ENCODE assay signal across 9 mouse cellular contexts in genomic region chr4:106436475-106436874, GRCm38 (mm10). TPM values are rescaled to one million over a fixed set of nuclear protein-coding genes. Genes with fewer than 3 reads are reported as not detected.
DNase-seq lines count a peak whose midpoint lies in the region; ATAC-seq and TF ChIP-seq lines count a peak whose summit lies in the region.
"Had no signal": no experiment of that assay in that cellular context is flagged by ENCODE, and none has a peak within 500 bp of the region (broad histone marks: within the 10 kb centered on the region; RNA-seq: fewer than 3 reads in every experiment).

No protein-coding gene starts in this region.

- no peaks in the 10 kb centered on the region for H3K79me3 ChIP-seq in C2C12 (ENCODE audit: low read depth)

- H3K4me1 ChIP-seq in intestine, postnatal 0 days (replicated peaks; ENCODE audit: control insufficient read depth, insufficient read depth, low read length): no peaks in the 10 kb centered on the region
- H3K4me1 ChIP-seq in intestine, embryonic 15.5 days (replicated peaks): no peaks in the 10 kb centered on the region
- H3K4me1 ChIP-seq in forebrain, embryonic 16.5 days (replicated peaks; ENCODE audit: control insufficient read depth, insufficient read depth, low read length): no peaks in the 10 kb centered on the region
- H3K4me1 ChIP-seq: embryonic facial prominence, embryonic 15.5 days had no signal

- DNase-seq in WW6 (ENCODE audit: low read depth, low spot score): peak; percentile 24
- no peak for DNase-seq in frontal cortex, postnatal 25 days (ENCODE audit: low spot score in 2 of 2)
- DNase-seq in layer of hippocampus, postnatal 36 days: no peak
- DNase-seq in ovary, postnatal 36 days (ENCODE audit: low spot score): no peak

- TF ChIP-seq CTCF in intestine, postnatal 0 days (IDR thresholded peaks at IDR 0.05; ENCODE audit: low read depth): peak; percentile 86
- peak; percentile 14 for TF ChIP-seq CTCF in C2C12 (IDR thresholded peaks at IDR 0.05; ENCODE audit: control insufficient read depth, insufficient read depth, insufficient read length)

- H3ac ChIP-seq in C2C12 (ENCODE audit: control insufficient read depth, insufficient read length, low read depth): no peak overlapping the region

- peaks cover 72% of the 10 kb centered on the region for H3K36me3 ChIP-seq in intestine, postnatal 0 days (ENCODE audit: control insufficient read depth, insufficient read depth)
- H3K36me3 ChIP-seq in intestine, embryonic 15.5 days: peaks cover 36% of the 10 kb centered on the region
- peaks cover 74% of the 10 kb centered on the region for H3K36me3 ChIP-seq in C2C12 (ENCODE audit: control insufficient read depth, insufficient read depth)
- peaks cover 28% of the 10 kb centered on the region for H3K36me3 ChIP-seq in forebrain, embryonic 16.5 days (ENCODE audit: control insufficient read depth, insufficient read depth)

- no peak overlapping the region for H3K4me2 ChIP-seq in intestine, postnatal 0 days (replicated peaks; ENCODE audit: low read depth)
- no peak overlapping the region for H3K4me2 ChIP-seq in intestine, embryonic 15.5 days (replicated peaks)
- H3K4me2 ChIP-seq in forebrain, embryonic 16.5 days (ENCODE audit: low read length): no peak overlapping the region
- H3K4me2 ChIP-seq: embryonic facial prominence, embryonic 15.5 days had no signal

- H3K27ac ChIP-seq in intestine, postnatal 0 days (ENCODE audit: low read depth, low read length): no peak overlapping the region
- H3K27ac ChIP-seq in intestine, embryonic 15.5 days: no peak overlapping the region
- no peak overlapping the region for H3K27ac ChIP-seq in forebrain, embryonic 16.5 days (ENCODE audit: low read length)
- H3K27ac ChIP-seq: embryonic facial prominence, embryonic 15.5 days had no signal

- no peaks in the 10 kb centered on the region for H3K9me3 ChIP-seq in intestine, postnatal 0 days (ENCODE audit: control insufficient read depth)
- no peaks in the 10 kb centered on the region for H3K9me3 ChIP-seq in intestine, embryonic 15.5 days
- H3K9me3 ChIP-seq in forebrain, embryonic 16.5 days (ENCODE audit: control insufficient read depth, low read length): no peaks in the 10 kb centered on the region
- H3K9me3 ChIP-seq: embryonic facial prominence, embryonic 15.5 days had no signal

- no peak for ATAC-seq in intestine, postnatal 0 days
- ATAC-seq in intestine, embryonic 15.5 days: no peak
- ATAC-seq in forebrain, embryonic 16.5 days: 0 out of 2 replicates have a peak, but pooled peaks have one; percentile 8

- 59% methylated on average over 4 of the region's 4 CpGs for WGBS in intestine, postnatal 0 days
- 60% methylated on average over 4 of the region's 4 CpGs for WGBS in intestine, embryonic 15.5 days
- WGBS in forebrain, embryonic 16.5 days: 49% methylated on average over 4 of the region's 4 CpGs

- no peak overlapping the region for H3K9ac ChIP-seq in intestine, postnatal 0 days (ENCODE audit: low read depth, low read length)
- H3K9ac ChIP-seq in intestine, embryonic 15.5 days: no peak overlapping the region
- H3K9ac ChIP-seq in forebrain, embryonic 16.5 days (replicated peaks; ENCODE audit: low read depth, low read length): no peak overlapping the region
- H3K9ac ChIP-seq: embryonic facial prominence, embryonic 15.5 days had no signal

- H3K4me3 ChIP-seq in intestine, postnatal 0 days (ENCODE audit: low read depth, low read length): no peak overlapping the region
- H3K4me3 ChIP-seq in intestine, embryonic 15.5 days (replicated peaks): no peak overlapping the region
- no peak overlapping the region for H3K4me3 ChIP-seq in C2C12 (ENCODE audit: insufficient read depth, poor library complexity, severe bottlenecking)
- H3K4me3 ChIP-seq in forebrain, embryonic 16.5 days (replicated peaks; ENCODE audit: low read length): no peak overlapping the region
- H3K4me3 ChIP-seq: embryonic facial prominence, embryonic 15.5 days had no signal

- H3K79me2 ChIP-seq in C2C12 (ENCODE audit: control insufficient read depth, insufficient read depth): no peaks in the 10 kb centered on the region

- no peaks in the 10 kb centered on the region for H3K27me3 ChIP-seq in intestine, postnatal 0 days (replicated peaks; ENCODE audit: control insufficient read depth, insufficient read depth, low read length)
- H3K27me3 ChIP-seq in intestine, embryonic 15.5 days (replicated peaks): no peaks in the 10 kb centered on the region
- no peaks in the 10 kb centered on the region for H3K27me3 ChIP-seq in C2C12 (ENCODE audit: control insufficient read depth, insufficient read depth, insufficient read length)
- no peaks in the 10 kb centered on the region for H3K27me3 ChIP-seq in forebrain, embryonic 16.5 days (replicated peaks; ENCODE audit: control insufficient read depth, insufficient read depth, low read length)
- H3K27me3 ChIP-seq: embryonic facial prominence, embryonic 15.5 days had no signal

TF ChIP-seq in C2C12, 6 proteins besides CTCF, POLR2A, EP300 and RAD21:
- TF ChIP-seq MYOD1 (IDR thresholded peaks at IDR 0.05; ENCODE audit: control insufficient read depth, insufficient read length, low read depth) (no peak), FOSL1 (IDR thresholded peaks at IDR 0.05; ENCODE audit: insufficient read depth, low read length, poor library complexity, severe bottlenecking) (no peak), MYOG (IDR thresholded peaks at IDR 0.05; ENCODE audit: control insufficient read depth, extremely low read depth, insufficient read length) (no peak), MAX (IDR thresholded peaks at IDR 0.05) (no peak), USF1 (IDR thresholded peaks at IDR 0.05; ENCODE audit: low read depth) (no peak), CEBPB (IDR thresholded peaks at IDR 0.05; ENCODE audit: low read depth) (no peak)

RNA-seq across cellular contexts. Expression of gene Pcsk9, which starts 27.7 kb away (rescaled TPM):
- polyA plus RNA-seq in intestine, postnatal 0 days (2015; fragmentation: Nextera tagmentation; extraction: Ambion mirVana): 16.8 and 21.2 TPM in 2 replicates
- 155 and 161 TPM in 2 replicates for polyA plus RNA-seq in intestine, embryonic 15.5 days (2015; fragmentation: Nextera tagmentation; extraction: Ambion mirVana)
- polyA plus RNA-seq in C2C12 (2012; fragmentation: generic; extraction: Trizol): 7.3 TPM
- 0.77 and 0.99 TPM in 2 replicates for polyA plus RNA-seq in forebrain, embryonic 16.5 days (2015; fragmentation: Nextera tagmentation; extraction: Ambion mirVana)
- not detected for total RNA-seq in layer of hippocampus, postnatal 36 days (2021)

RNA-seq across cellular contexts. Expression of gene Bsnd, which starts 55.6 kb away (rescaled TPM):
- not detected in 2 replicates for polyA plus RNA-seq in intestine, postnatal 0 days (2015; fragmentation: Nextera tagmentation; extraction: Ambion mirVana)
- not detected in 2 replicates for polyA plus RNA-seq in intestine, embryonic 15.5 days (2015; fragmentation: Nextera tagmentation; extraction: Ambion mirVana)
- polyA plus RNA-seq in C2C12 (2012; fragmentation: generic; extraction: Trizol): not detected
- not detected in 2 replicates for polyA plus RNA-seq in forebrain, embryonic 16.5 days (2015; fragmentation: Nextera tagmentation; extraction: Ambion mirVana)
- not detected for total RNA-seq in layer of hippocampus, postnatal 36 days (2021)
